Mouse (Mus musculus): ENCODE data around the gene Notch1. TPM values are rescaled to one million over a fixed set of nuclear protein-coding genes. Genes with fewer than 3 reads are reported as not detected.

Notch1 gene
- polyA plus RNA-seq, 1 experiment from 2014 or later = 2.1 TPM

- no peaks in the 10 kb centered on the region for H3K36me3 ChIP-seq (replicated peaks; ENCODE audit: insufficient read depth, low read length)
- no peak overlapping the region for H3K4me3 ChIP-seq (ENCODE audit: low read depth, low read length)
- peaks cover 17% of the 10 kb centered on the region for H3K4me1 ChIP-seq (ENCODE audit: insufficient read depth)
- TF ChIP-seq CTCF (IDR thresholded peaks at IDR 0.05; ENCODE audit: low read depth) (no peak), EP300 (IDR thresholded peaks at IDR 0.05; ENCODE audit: low read depth) (no peak)
- no peak overlapping the region for H3K27ac ChIP-seq (ENCODE audit: low read depth)
- WGBS (ENCODE audit: insufficient replicate concordance) = 78% methylated on average over 4 of the region's 4 CpGs
- H3K9ac ChIP-seq (replicated peaks) = no peak overlapping the region
- ATAC-seq (no peak), DNase-seq (no peak)
- H3K9me3 ChIP-seq (ENCODE audit: low read length) = no peaks in the 10 kb centered on the region
- H3K4me2 ChIP-seq (ENCODE audit: low read depth, low read length) = no peak overlapping the region
- no peaks in the 10 kb centered on the region for H3K27me3 ChIP-seq (ENCODE audit: insufficient read depth, low read length)
Measured at GRCm38 (mm10) chr2:26535517-26536045, 19.1 kb upstream of the Notch1 start.

DNA sequence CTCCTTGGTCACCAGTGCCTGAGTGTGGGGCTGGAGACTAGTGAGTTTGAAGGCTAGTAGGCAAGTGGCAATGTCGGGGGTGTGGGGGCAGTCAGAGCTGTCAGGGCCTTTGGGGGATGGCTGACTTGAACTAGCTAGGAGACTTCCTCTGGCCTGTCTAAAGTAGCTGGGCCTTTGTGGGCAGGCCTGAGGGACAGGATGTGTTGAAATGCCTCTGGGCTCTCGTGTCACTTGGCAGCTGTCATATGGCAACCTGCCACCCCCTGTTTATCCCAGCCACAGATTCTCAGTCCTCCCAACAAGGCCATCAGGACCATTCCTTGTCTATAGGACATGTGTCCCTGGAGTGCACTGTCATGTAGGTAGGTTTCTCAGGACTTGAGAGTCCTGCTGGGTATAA lies 18.2 kb upstream of the Notch1 start:
- Histone ChIP-seq H3K27ac (ENCODE audit: low read depth) (0 out of 2 replicates have a peak overlapping the region, but pooled peaks have one; percentile 12), H3K9ac (replicated peaks) (peak overlapping the region; percentile 23; the same call in 1 of the 2 replicates), H3K27me3 (ENCODE audit: insufficient read depth, low read length) (no peaks in the 10 kb centered on the region), H3K4me2 (ENCODE audit: low read depth, low read length) (no peak overlapping the region), H3K4me1 (ENCODE audit: insufficient read depth) (peaks cover 18% of the 10 kb centered on the region), H3K36me3 (replicated peaks; ENCODE audit: insufficient read depth, low read length) (no peaks in the 10 kb centered on the region), H3K9me3 (ENCODE audit: low read length) (no peaks in the 10 kb centered on the region), H3K4me3 (ENCODE audit: low read depth, low read length) (no peak overlapping the region)
- ATAC-seq (peak; percentile 86), DNase-seq (peak; percentile 74)
- no peak for TF ChIP-seq EP300 (IDR thresholded peaks at IDR 0.05; ENCODE audit: low read depth)
- no peak for TF ChIP-seq CTCF (IDR thresholded peaks at IDR 0.05; ENCODE audit: low read depth)
- 19% methylated on average over 2 of the region's 2 CpGs for WGBS (ENCODE audit: insufficient replicate concordance)

DNA sequence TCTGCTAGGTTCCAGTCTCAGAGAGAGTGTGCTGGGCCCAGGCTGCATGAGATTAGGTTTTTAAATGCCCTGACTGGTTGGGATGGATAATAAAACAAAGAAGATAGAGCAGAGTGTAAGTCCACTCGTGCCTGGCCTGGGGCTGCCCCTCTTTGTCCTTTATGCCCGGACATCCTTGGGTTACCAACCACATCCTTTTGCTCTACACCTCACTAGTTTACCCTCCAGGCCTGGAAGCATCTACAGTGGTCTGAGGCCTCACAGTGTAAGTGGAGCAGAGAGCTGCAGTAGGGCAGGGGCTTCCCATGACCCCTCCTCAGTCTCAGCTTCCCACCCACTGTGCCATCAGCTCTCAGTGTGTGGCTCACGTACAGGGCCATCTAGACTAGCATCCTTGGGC lies 17.7 kb upstream of the Notch1 start:
- no peaks in the 10 kb centered on the region for H3K9me3 ChIP-seq (ENCODE audit: low read length)
- DNase-seq (no peak), ATAC-seq (no peak)
- TF ChIP-seq CTCF (IDR thresholded peaks at IDR 0.05; ENCODE audit: low read depth) = no peak
- TF ChIP-seq EP300 (IDR thresholded peaks at IDR 0.05; ENCODE audit: low read depth) = no peak
- H3K4me3 ChIP-seq (ENCODE audit: low read depth, low read length) = no peak overlapping the region
- no peaks in the 10 kb centered on the region for H3K36me3 ChIP-seq (replicated peaks; ENCODE audit: insufficient read depth, low read length)
- no peak overlapping the region for H3K4me2 ChIP-seq (ENCODE audit: low read depth, low read length)
- no peaks in the 10 kb centered on the region for H3K27me3 ChIP-seq (ENCODE audit: insufficient read depth, low read length)
- H3K9ac ChIP-seq (replicated peaks) = peak overlapping the region; percentile 23; the same call in 1 of the 2 replicates
- 0 out of 2 replicates have a peak overlapping the region, but pooled peaks have one; percentile 12 for H3K27ac ChIP-seq (ENCODE audit: low read depth)
- 45% methylated on average over 3 of the region's 3 CpGs for WGBS (ENCODE audit: insufficient replicate concordance)
- H3K4me1 ChIP-seq (ENCODE audit: insufficient read depth) = peaks cover 22% of the 10 kb centered on the region

- ATAC-seq (no peak), DNase-seq (no peak)
- WGBS (ENCODE audit: insufficient replicate concordance) = 54% methylated on average over 5 of the region's 5 CpGs
Measured at GRCm38 (mm10) chr2:26533249-26533648, 16.8 kb upstream of the Notch1 start.

GRCm38 (mm10) chr2:26531829-26532228 lies 15.4 kb upstream of the Notch1 start:
- 74% methylated on average over 6 of the region's 6 CpGs for WGBS (ENCODE audit: insufficient replicate concordance)
- Histone ChIP-seq H3K9me3 (ENCODE audit: low read length) (no peaks in the 10 kb centered on the region), H3K9ac (replicated peaks) (no peak overlapping the region), H3K27ac (ENCODE audit: low read depth) (no peak overlapping the region), H3K27me3 (ENCODE audit: insufficient read depth, low read length) (no peaks in the 10 kb centered on the region), H3K36me3 (replicated peaks; ENCODE audit: insufficient read depth, low read length) (no peaks in the 10 kb centered on the region), H3K4me3 (ENCODE audit: low read depth, low read length) (no peak overlapping the region), H3K4me1 (ENCODE audit: insufficient read depth) (peaks cover 23% of the 10 kb centered on the region), H3K4me2 (ENCODE audit: low read depth, low read length) (no peak overlapping the region)
- no peak for ATAC-seq
- no peak for TF ChIP-seq EP300 (IDR thresholded peaks at IDR 0.05; ENCODE audit: low read depth)
- no peak for TF ChIP-seq CTCF (IDR thresholded peaks at IDR 0.05; ENCODE audit: low read depth)
- DNase-seq = no peak

More at GRCm38 (mm10) chr2:26533249-26533648, 16.8 kb upstream of the Notch1 start:
- Histone ChIP-seq H3K36me3 (replicated peaks; ENCODE audit: insufficient read depth, low read length) (no peaks in the 10 kb centered on the region), H3K27ac (ENCODE audit: low read depth) (no peak overlapping the region), H3K9ac (replicated peaks) (no peak overlapping the region), H3K27me3 (ENCODE audit: insufficient read depth, low read length) (no peaks in the 10 kb centered on the region), H3K4me2 (ENCODE audit: low read depth, low read length) (no peak overlapping the region), H3K4me1 (ENCODE audit: insufficient read depth) (peaks cover 23% of the 10 kb centered on the region), H3K9me3 (ENCODE audit: low read length) (no peaks in the 10 kb centered on the region), H3K4me3 (ENCODE audit: low read depth, low read length) (no peak overlapping the region)
- TF ChIP-seq EP300 (IDR thresholded peaks at IDR 0.05; ENCODE audit: low read depth) (no peak), CTCF (IDR thresholded peaks at IDR 0.05; ENCODE audit: low read depth) (no peak)

DNA sequence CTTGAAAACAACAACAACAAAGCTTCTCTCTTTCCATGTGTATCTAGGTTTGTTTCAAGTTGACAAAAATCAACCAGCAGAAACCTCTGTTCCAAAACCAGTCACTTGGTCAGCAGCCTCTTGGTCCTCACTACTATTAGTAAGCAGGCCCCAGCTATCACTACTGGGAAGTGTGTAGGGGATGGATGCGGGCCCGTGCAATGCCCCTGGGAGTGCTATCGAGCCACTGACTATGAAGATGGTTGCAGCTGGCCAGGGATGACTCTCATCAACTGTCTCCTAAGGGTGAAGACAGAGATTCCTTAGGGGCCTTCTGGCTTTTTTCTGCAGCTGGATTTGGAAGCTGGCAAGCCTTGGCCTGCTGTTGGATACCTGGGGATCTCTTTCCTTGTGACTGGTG lies 13.4 kb upstream of the Notch1 start:
- no peaks in the 10 kb centered on the region for H3K27me3 ChIP-seq (ENCODE audit: insufficient read depth, low read length)

More for the DNA sequence above, 13.4 kb upstream of the Notch1 start:
- DNase-seq = no peak
- H3K27ac ChIP-seq (ENCODE audit: low read depth) = no peak overlapping the region
- no peak overlapping the region for H3K4me2 ChIP-seq (ENCODE audit: low read depth, low read length)
- no peak overlapping the region for H3K4me3 ChIP-seq (ENCODE audit: low read depth, low read length)
- no peak overlapping the region for H3K9ac ChIP-seq (replicated peaks)
- TF ChIP-seq CTCF (IDR thresholded peaks at IDR 0.05; ENCODE audit: low read depth) = no peak
- TF ChIP-seq EP300 (IDR thresholded peaks at IDR 0.05; ENCODE audit: low read depth) = no peak
- peaks cover 18% of the 10 kb centered on the region for H3K4me1 ChIP-seq (ENCODE audit: insufficient read depth)
- WGBS (ENCODE audit: insufficient replicate concordance) = 80% methylated on average over 3 of the region's 3 CpGs
- ATAC-seq = no peak
- H3K9me3 ChIP-seq (ENCODE audit: low read length) = no peaks in the 10 kb centered on the region
- no peaks in the 10 kb centered on the region for H3K36me3 ChIP-seq (replicated peaks; ENCODE audit: insufficient read depth, low read length)

All from liver, postnatal 0 days (tissue).